Mouse (Mus musculus) limb, embryonic 14.5 days (tissue): ENCODE results near the gene Spsb1. TPM values are rescaled to one million over a fixed set of nuclear protein-coding genes. Genes with fewer than 3 reads are reported as not detected.
A peak's percentile ranks its signal among the peaks of the same experiment; 100 is the strongest.

Experiments
- ATAC-seq: fragments of 200-750 bp; cut with Nextera tagmentation; 2 replicates; pipeline ENCODE4 v1.8.0; 2017; ENCODE audit warnings: low read depth, moderate number of reproducible peaks, moderate TSS enrichment; ENCODE audit not compliant: low FRiP score
- DNase-seq: peaks from one replicate; pipeline ENCODE4 v3.0.0-alpha.2; 2015; ENCODE audit warnings: low spot score
- H3K27ac ChIP-seq: fragments of 300-500 bp; sonication (generic); replicated peaks from 2 replicates; pipeline ENCODE4 v1.5.1; 2014; ENCODE audit warnings: low read depth, mild to moderate bottlenecking, low read length, moderate library complexity, mixed read lengths
- H3K27me3 ChIP-seq: fragments of 300-500 bp; sonication (generic); 2 replicates; pipeline ENCODE4 v1.6.1; 2014; ENCODE audit warnings: low read length, mixed read lengths; ENCODE audit not compliant: control insufficient read depth, insufficient read depth
- H3K36me3 ChIP-seq: fragments of 300-500 bp; sonication (generic); 2 replicates; pipeline ENCODE4 v1.6.1; 2014; ENCODE audit warnings: mild to moderate bottlenecking, low read length, moderate library complexity, mixed read lengths; ENCODE audit not compliant: control insufficient read depth, insufficient read depth
- H3K4me1 ChIP-seq: fragments of 300-500 bp; sonication (generic); 2 replicates; pipeline ENCODE4 v1.6.1; 2014; ENCODE audit warnings: antibody characterized with exemption, low read length, mixed read lengths; ENCODE audit not compliant: control insufficient read depth, insufficient read depth
- H3K4me2 ChIP-seq: fragments of 300-500 bp; sonication (generic); replicated peaks from 2 replicates; pipeline ENCODE4 v1.6.1; 2014; ENCODE audit warnings: low read depth, mild to moderate bottlenecking, low read length, moderate library complexity; ENCODE audit not compliant: severe bottlenecking
- H3K4me3 ChIP-seq: fragments of 300-500 bp; sonication (generic); replicated peaks from 2 replicates; pipeline ENCODE4 v1.5.1; 2014; ENCODE audit warnings: low read length
- H3K9ac ChIP-seq: fragments of 300-500 bp; sonication (generic); 2 replicates; pipeline ENCODE4 v1.6.1; 2014; ENCODE audit warnings: mild to moderate bottlenecking, low read depth, low read length, moderate library complexity; ENCODE audit not compliant: severe bottlenecking
- H3K9me3 ChIP-seq: fragments of 300-500 bp; sonication (generic); 2 replicates; pipeline ENCODE4 v1.6.1; 2016; ENCODE audit warnings: low read length; ENCODE audit not compliant: control insufficient read depth
- POLR2A ChIP-seq: fragments of 200-500 bp; IDR thresholded peaks from 2 replicates; pipeline ENCODE4 v1.8.0; 2012; ENCODE audit warnings: inconsistent platforms, mild to moderate bottlenecking, moderate library complexity, borderline replicate concordance; ENCODE audit not compliant: insufficient read depth, insufficient read length; ENCODE audit errors: extremely low read depth
- WGBS: fragments of 180-500 bp; shearing (Covaris S2); extraction: QIAGEN DNeasy Blood & Tissue Kit; methylation state at CpG from one replicate; pipeline ENCODE4 v1.1.7; 2014; 5-methylcytosine and 5-hydroxymethylcytosine counted together
- polyA plus RNA-seq, 2 experiments: library from polyadenylated mRNA; depleted of rRNA in 1 of 2; stranded (reverse) in 1 of 2; unstranded in 1 of 2; fragments of >200 nt; fragmentation: Nextera tagmentation in 1 of 2; extraction: Ambion mirVana in 1 of 2; gene quantifications; 2 replicates each; pipeline versions ENCODE4 v1.2.1 to v1.2.3; 2012 to 2014

The Spsb1 gene
- polyA plus RNA-seq, 2 experiments, result 18.0 to 19.4 TPM

DNA sequence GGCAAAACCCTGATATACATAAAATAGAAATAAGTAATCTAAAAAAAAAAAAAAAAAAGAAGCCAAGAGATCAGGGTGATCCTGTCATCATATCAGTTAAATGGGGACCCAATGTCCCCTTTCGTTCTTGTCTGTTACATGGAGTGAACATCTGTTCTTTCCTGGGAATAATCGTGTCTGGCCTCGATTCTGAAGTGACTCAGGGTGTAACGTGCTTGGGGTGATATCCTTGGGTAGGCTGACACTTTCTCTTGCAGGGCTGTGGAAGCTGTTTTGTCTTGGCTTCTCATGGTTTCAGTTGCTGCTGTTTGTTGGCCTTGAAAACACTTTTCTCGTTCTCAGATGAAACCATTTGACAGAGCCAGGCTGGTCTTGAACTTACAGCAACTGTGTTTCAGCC, 105.8 kb downstream of the Spsb1 start:
- TF ChIP-seq POLR2A, result no peak
- H3K9ac ChIP-seq, result no peak overlapping the region
- no peak overlapping the region for H3K27ac ChIP-seq
- H3K36me3 ChIP-seq, result no peaks in the 10 kb centered on the region
- no peak overlapping the region for H3K4me2 ChIP-seq
- peaks cover 9% of the 10 kb centered on the region for H3K4me1 ChIP-seq
- no peaks in the 10 kb centered on the region for H3K9me3 ChIP-seq
- no peak overlapping the region for H3K4me3 ChIP-seq
- H3K27me3 ChIP-seq, result no peaks in the 10 kb centered on the region
- ATAC-seq, result no peak
- 86% methylated on average over 5 of the region's 5 CpGs for WGBS
- no peak for DNase-seq

DNA sequence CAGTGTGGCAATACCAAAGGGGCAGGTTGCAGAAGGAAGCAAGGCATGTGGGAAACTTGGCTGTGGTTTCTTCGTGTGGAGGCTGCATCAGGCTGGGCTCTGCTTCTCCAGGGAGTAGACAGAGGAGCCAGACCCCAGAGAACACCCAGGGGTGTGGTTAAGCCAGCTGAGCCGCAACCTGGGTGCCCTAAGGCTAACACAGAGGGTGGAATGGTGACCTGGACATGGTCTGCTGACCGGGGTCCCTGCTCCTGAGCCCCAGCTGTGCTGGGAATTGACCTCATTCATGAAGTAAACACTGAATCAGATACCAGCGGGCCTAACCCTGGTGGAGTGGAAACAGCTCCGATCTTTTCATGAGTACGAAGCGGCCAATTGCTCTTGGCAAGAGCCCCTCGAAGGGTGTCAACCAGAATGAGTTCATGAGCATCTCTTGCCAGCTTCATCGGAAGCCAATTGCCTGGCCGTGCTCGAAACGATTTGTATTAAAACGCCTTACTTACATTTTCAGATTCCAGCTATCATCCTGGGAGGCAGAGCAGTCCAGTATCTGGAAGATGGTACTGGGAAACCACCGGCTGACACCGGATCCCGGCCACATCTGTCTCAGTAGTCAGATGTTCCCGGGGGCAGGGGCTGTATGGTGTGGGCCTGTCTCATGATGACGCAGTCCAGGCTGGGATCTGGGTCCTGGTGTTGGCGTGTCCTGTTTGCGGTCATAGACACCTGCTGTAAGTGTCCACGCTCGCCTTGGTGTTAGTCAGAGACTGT, 107.8 kb downstream of the Spsb1 start:
- H3K27ac ChIP-seq, result no peak overlapping the region
- no peak for TF ChIP-seq POLR2A
- WGBS, result 72% methylated on average over 22 of the region's 22 CpGs

More for the DNA sequence above, 107.8 kb downstream of the Spsb1 start:
- no peak overlapping the region for H3K9ac ChIP-seq
- no peaks in the 10 kb centered on the region for H3K9me3 ChIP-seq
- DNase-seq, result no peak
- H3K4me3 ChIP-seq, result no peak overlapping the region
- no peaks in the 10 kb centered on the region for H3K36me3 ChIP-seq
- ATAC-seq, result 0 out of 2 replicates have a peak, but pooled peaks have one; percentile 17
- H3K4me1 ChIP-seq, result peaks cover 11% of the 10 kb centered on the region
- no peak overlapping the region for H3K4me2 ChIP-seq
- H3K27me3 ChIP-seq, result no peaks in the 10 kb centered on the region

Other genes starting within 250 kb of the Spsb1 start
- gene Tmem201, start 217.0 kb downstream of the Spsb1 start, polyA plus RNA-seq (2012; rRNA removed), result 59.3 and 80.2 TPM in 2 replicates
- 20.4 and 22.1 TPM in 2 replicates for gene Tmem201, start 217.0 kb downstream of the Spsb1 start, polyA plus RNA-seq (2014; fragmentation: Nextera tagmentation; extraction: Ambion mirVana)
- 7.7 and 8.2 TPM in 2 replicates for gene Slc25a33, start 180.8 kb downstream of the Spsb1 start, polyA plus RNA-seq (2012; rRNA removed)
- gene Slc25a33, start 180.8 kb downstream of the Spsb1 start, polyA plus RNA-seq (2014; fragmentation: Nextera tagmentation; extraction: Ambion mirVana), result 10.8 and 11.8 TPM in 2 replicates
- 22.6 and 30.1 TPM in 2 replicates for gene H6pd, start 54.0 kb upstream of the Spsb1 start, polyA plus RNA-seq (2012; rRNA removed)
- 13.3 and 15.7 TPM in 2 replicates for gene H6pd, start 54.0 kb upstream of the Spsb1 start, polyA plus RNA-seq (2014; fragmentation: Nextera tagmentation; extraction: Ambion mirVana)
- gene Gpr157, start 132.3 kb upstream of the Spsb1 start, polyA plus RNA-seq (2012; rRNA removed), result 3.8 and 4.5 TPM in 2 replicates
- 0.48 and 0.52 TPM in 2 replicates for gene Gpr157, start 132.3 kb upstream of the Spsb1 start, polyA plus RNA-seq (2014; fragmentation: Nextera tagmentation; extraction: Ambion mirVana)
- gene Slc2a5, start 164.2 kb upstream of the Spsb1 start, polyA plus RNA-seq (2012; rRNA removed), result 2.2 and 3.5 TPM in 2 replicates
- 1.5 and 2.6 TPM in 2 replicates for gene Slc2a5, start 164.2 kb upstream of the Spsb1 start, polyA plus RNA-seq (2014; fragmentation: Nextera tagmentation; extraction: Ambion mirVana)
- gene Slc2a7, start 193.9 kb upstream of the Spsb1 start, polyA plus RNA-seq (2012; rRNA removed), result not detected in 2 replicates
- gene Slc2a7, start 193.9 kb upstream of the Spsb1 start, polyA plus RNA-seq (2014; fragmentation: Nextera tagmentation; extraction: Ambion mirVana), result not detected in 2 replicates
- gene Car6, start 246.3 kb upstream of the Spsb1 start, polyA plus RNA-seq (2012; rRNA removed), result 0.14 and 0.26 TPM in 2 replicates
- gene Car6, start 246.3 kb upstream of the Spsb1 start, polyA plus RNA-seq (2014; fragmentation: Nextera tagmentation; extraction: Ambion mirVana), result 0.14 TPM in 1 of 2 replicates, not detected in the other